Mouse (Mus musculus) limb, embryonic 14.5 days (tissue): ENCODE data around the gene Secisbp2l. TPM values are rescaled to one million over a fixed set of nuclear protein-coding genes. Genes with fewer than 3 reads are reported as not detected.

ENCODE experiments used
- ATAC-seq: fragments of 200-750 bp; cut with Nextera tagmentation; 2 replicates; pipeline ENCODE4 v1.8.0; 2017; ENCODE audit warnings: low read depth, moderate number of reproducible peaks, moderate TSS enrichment; ENCODE audit not compliant: low FRiP score
- DNase-seq: peaks from one replicate; pipeline ENCODE4 v3.0.0-alpha.2; 2015; ENCODE audit warnings: low spot score
- H3K27ac ChIP-seq: fragments of 300-500 bp; sonication (generic); replicated peaks from 2 replicates; pipeline ENCODE4 v1.5.1; 2014; ENCODE audit warnings: low read depth, mild to moderate bottlenecking, low read length, moderate library complexity, mixed read lengths
- H3K27me3 ChIP-seq: fragments of 300-500 bp; sonication (generic); 2 replicates; pipeline ENCODE4 v1.6.1; 2014; ENCODE audit warnings: low read length, mixed read lengths; ENCODE audit not compliant: control insufficient read depth, insufficient read depth
- H3K36me3 ChIP-seq: fragments of 300-500 bp; sonication (generic); 2 replicates; pipeline ENCODE4 v1.6.1; 2014; ENCODE audit warnings: mild to moderate bottlenecking, low read length, moderate library complexity, mixed read lengths; ENCODE audit not compliant: control insufficient read depth, insufficient read depth
- H3K4me1 ChIP-seq: fragments of 300-500 bp; sonication (generic); 2 replicates; pipeline ENCODE4 v1.6.1; 2014; ENCODE audit warnings: antibody characterized with exemption, low read length, mixed read lengths; ENCODE audit not compliant: control insufficient read depth, insufficient read depth
- H3K4me2 ChIP-seq: fragments of 300-500 bp; sonication (generic); replicated peaks from 2 replicates; pipeline ENCODE4 v1.6.1; 2014; ENCODE audit warnings: low read depth, mild to moderate bottlenecking, low read length, moderate library complexity; ENCODE audit not compliant: severe bottlenecking
- H3K4me3 ChIP-seq: fragments of 300-500 bp; sonication (generic); replicated peaks from 2 replicates; pipeline ENCODE4 v1.5.1; 2014; ENCODE audit warnings: low read length
- H3K9ac ChIP-seq: fragments of 300-500 bp; sonication (generic); 2 replicates; pipeline ENCODE4 v1.6.1; 2014; ENCODE audit warnings: mild to moderate bottlenecking, low read depth, low read length, moderate library complexity; ENCODE audit not compliant: severe bottlenecking
- H3K9me3 ChIP-seq: fragments of 300-500 bp; sonication (generic); 2 replicates; pipeline ENCODE4 v1.6.1; 2016; ENCODE audit warnings: low read length; ENCODE audit not compliant: control insufficient read depth
- POLR2A ChIP-seq: fragments of 200-500 bp; IDR thresholded peaks from 2 replicates; pipeline ENCODE4 v1.8.0; 2012; ENCODE audit warnings: inconsistent platforms, mild to moderate bottlenecking, moderate library complexity, borderline replicate concordance; ENCODE audit not compliant: insufficient read depth, insufficient read length; ENCODE audit errors: extremely low read depth
- WGBS: fragments of 180-500 bp; shearing (Covaris S2); extraction: QIAGEN DNeasy Blood & Tissue Kit; methylation state at CpG from one replicate; pipeline ENCODE4 v1.1.7; 2014; 5-methylcytosine and 5-hydroxymethylcytosine counted together
- polyA plus RNA-seq, 2 experiments: library from polyadenylated mRNA; depleted of rRNA in 1 of 2; stranded (reverse) in 1 of 2; unstranded in 1 of 2; fragments of >200 nt; fragmentation: Nextera tagmentation in 1 of 2; extraction: Ambion mirVana in 1 of 2; gene quantifications; 2 replicates each; pipeline versions ENCODE4 v1.2.1 to v1.2.3; 2012 to 2014

The Secisbp2l gene
- polyA plus RNA-seq, 2 experiments = 14.5 to 22.6 TPM

DNA sequence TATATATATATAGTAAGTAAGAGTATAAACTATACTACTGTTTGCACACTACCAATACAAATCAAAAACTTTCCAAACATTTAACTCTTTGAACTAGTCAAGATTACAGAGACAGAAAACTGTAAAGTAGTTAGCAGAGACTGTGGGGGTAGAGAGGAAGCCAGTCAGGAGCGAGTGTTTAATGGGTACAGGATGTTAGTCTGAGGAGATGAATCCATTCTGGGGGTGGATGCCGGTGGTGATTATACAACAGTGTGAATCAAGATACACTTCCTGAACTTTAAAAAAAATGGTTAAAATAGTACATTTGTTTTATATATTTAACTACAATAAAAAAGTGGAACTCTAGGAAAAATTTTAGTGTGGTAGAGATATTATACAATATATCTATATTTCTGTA is 90.7 kb downstream of the Secisbp2l start:
- H3K4me2 ChIP-seq = no peak overlapping the region
- ATAC-seq = no peak
- no peaks in the 10 kb centered on the region for H3K36me3 ChIP-seq
- no peak overlapping the region for H3K27ac ChIP-seq
- no peak for DNase-seq
- no peaks in the 10 kb centered on the region for H3K9me3 ChIP-seq
- H3K9ac ChIP-seq = no peak overlapping the region
- H3K27me3 ChIP-seq = no peaks in the 10 kb centered on the region
- no peaks in the 10 kb centered on the region for H3K4me1 ChIP-seq
- TF ChIP-seq POLR2A = no peak
- H3K4me3 ChIP-seq = no peak overlapping the region
- 47% methylated on average over 2 of the region's 2 CpGs for WGBS

Other genes with a start within 250 kb of the Secisbp2l start
- 5.3 and 6.9 TPM in 2 replicates for gene Cep152, start 157.8 kb downstream of the Secisbp2l start, polyA plus RNA-seq (2012; rRNA removed)
- gene Cep152, start 157.8 kb downstream of the Secisbp2l start, polyA plus RNA-seq (2014; fragmentation: Nextera tagmentation; extraction: Ambion mirVana) = 5.3 and 6.2 TPM in 2 replicates
- 143 and 182 TPM in 2 replicates for gene Eid1, start 109.8 kb downstream of the Secisbp2l start, polyA plus RNA-seq (2012; rRNA removed)
- 298 and 313 TPM in 2 replicates for gene Eid1, start 109.8 kb downstream of the Secisbp2l start, polyA plus RNA-seq (2014; fragmentation: Nextera tagmentation; extraction: Ambion mirVana)
- 1.2 and 1.3 TPM in 2 replicates for gene Shc4, start 58.7 kb downstream of the Secisbp2l start, polyA plus RNA-seq (2012; rRNA removed)
- gene Shc4, start 58.7 kb downstream of the Secisbp2l start, polyA plus RNA-seq (2014; fragmentation: Nextera tagmentation; extraction: Ambion mirVana) = 0.74 and 1.1 TPM in 2 replicates
- 29.2 and 30.5 TPM in 2 replicates for gene Galk2, start 76.2 kb upstream of the Secisbp2l start, polyA plus RNA-seq (2012; rRNA removed)
- 40.8 and 43.4 TPM in 2 replicates for gene Galk2, start 76.2 kb upstream of the Secisbp2l start, polyA plus RNA-seq (2014; fragmentation: Nextera tagmentation; extraction: Ambion mirVana)
- gene Cops2, start 76.3 kb upstream of the Secisbp2l start, polyA plus RNA-seq (2012; rRNA removed) = 49.0 and 75.1 TPM in 2 replicates
- gene Cops2, start 76.3 kb upstream of the Secisbp2l start, polyA plus RNA-seq (2014; fragmentation: Nextera tagmentation; extraction: Ambion mirVana) = 85.4 and 86.7 TPM in 2 replicates